9 mouse cellular contexts compared by ENCODE assay signal in genomic region chr1:88277818-88278511, GRCm38 (mm10). TPM values are rescaled to one million over a fixed set of nuclear protein-coding genes. Genes with fewer than 3 reads are reported as not detected.
DNase-seq lines count a peak whose midpoint lies in the region; ATAC-seq and TF ChIP-seq lines count a peak whose summit lies in the region.
"Had no signal": no experiment of that assay in that cellular context is flagged by ENCODE, and none has a peak within 500 bp of the region (broad histone marks: within the 10 kb centered on the region; RNA-seq: fewer than 3 reads in every experiment).

No protein-coding gene starts in this region.

- no peaks in the 10 kb centered on the region for H3K27me3 ChIP-seq in hindbrain, embryonic 13.5 days
- H3K27me3 ChIP-seq in midbrain, embryonic 10.5 days (ENCODE audit: low read depth, poor library complexity, severe bottlenecking) = no peaks in the 10 kb centered on the region

- TF ChIP-seq CTCF in gastrocnemius, adult 2 months (IDR thresholded peaks at IDR 0.05) = no peak

- peak overlapping the region; percentile 76 for H3K9ac ChIP-seq in hindbrain, embryonic 13.5 days

- DNase-seq in gastrocnemius, adult 2 months = peak; percentile 25
- DNase-seq in gastrocnemius, adult 8-10 months (ENCODE audit: low spot score in 2 of 2) = no peak
- peak; percentile 30 to 40 for DNase-seq in thymus, postnatal 36 days
- no peak for DNase-seq in thymus, postnatal 4 days
- no peak for DNase-seq in midbrain, embryonic 10.5 days (ENCODE audit: low spot score)
- DNase-seq in ovary, adult 18-20 months (ENCODE audit: low spot score) = no peak
- no peak for DNase-seq in urinary bladder, postnatal 10 days (ENCODE audit: low spot score)

- H3K4me2 ChIP-seq in hindbrain, embryonic 13.5 days = peak overlapping the region; percentile 54

- WGBS in hindbrain, embryonic 13.5 days = 67% methylated on average over 18 of the region's 18 CpGs
- 69% methylated on average over 18 of the region's 18 CpGs for WGBS in midbrain, embryonic 10.5 days

- peak overlapping the region; percentile 64 for H3K4me3 ChIP-seq in gastrocnemius, adult 2 months
- peak overlapping the region; percentile 47 for H3K4me3 ChIP-seq in hindbrain, embryonic 13.5 days
- H3K4me3 ChIP-seq in midbrain, embryonic 10.5 days = peak overlapping the region; percentile 57

- peaks cover 30% of the 10 kb centered on the region for H3K4me1 ChIP-seq in hindbrain, embryonic 13.5 days (replicated peaks)
- H3K4me1 ChIP-seq in midbrain, embryonic 10.5 days = peaks cover 20% of the 10 kb centered on the region

- peak; percentile 23 for ATAC-seq in hindbrain, embryonic 13.5 days (ENCODE audit: low FRiP score)

- peaks cover 20% of the 10 kb centered on the region for H3K36me3 ChIP-seq in hindbrain, embryonic 13.5 days
- peaks cover 31% of the 10 kb centered on the region for H3K36me3 ChIP-seq in midbrain, embryonic 10.5 days

- H3K9me3 ChIP-seq in hindbrain, embryonic 13.5 days = peaks cover 12% of the 10 kb centered on the region; the same call in 1 of the 2 replicates
- H3K9me3 ChIP-seq in midbrain, embryonic 10.5 days (replicated peaks) = peaks cover 55% of the 10 kb centered on the region

- intact Hi-C loops in gastrocnemius, adult 2 months (cut with DNase I) = no loop called here

- H3K27ac ChIP-seq in gastrocnemius, adult 2 months = peak overlapping the region; percentile 77
- peak overlapping the region; percentile 69 for H3K27ac ChIP-seq in hindbrain, embryonic 13.5 days
- peak overlapping the region; percentile 90 for H3K27ac ChIP-seq in midbrain, embryonic 10.5 days (replicated peaks)

RNA-seq across cellular contexts. Expression of gene Trpm8, which starts 0.5 kb away (rescaled TPM):
- not detected for total RNA-seq in gastrocnemius, adult 2 months (2021)
- total RNA-seq in gastrocnemius, adult 8-10 months (2022) = not detected
- polyA plus RNA-seq in hindbrain, embryonic 13.5 days (2015; fragmentation: Nextera tagmentation; extraction: Ambion mirVana) = 0.04 TPM in 1 of 2 replicates, not detected in the other
- polyA plus RNA-seq in midbrain, embryonic 10.5 days (2016; fragmentation: Nextera tagmentation; extraction: Ambion mirVana) = not detected in 2 replicates
- total RNA-seq: heart, postnatal 14 days had no signal

RNA-seq across cellular contexts. Expression of gene Hjurp, which starts 0.5 kb away (rescaled TPM):
- total RNA-seq in gastrocnemius, adult 2 months (2021) = 1 to 10 TPM; 6.1 to 6.6 TPM
- 1 to 10 TPM; 4.4 to 6.3 (median 4.7) TPM for total RNA-seq in gastrocnemius, adult 8-10 months (2022)
- 82.0 and 82.8 TPM in 2 replicates for polyA plus RNA-seq in hindbrain, embryonic 13.5 days (2015; fragmentation: Nextera tagmentation; extraction: Ambion mirVana)
- 213 and 222 TPM in 2 replicates for polyA plus RNA-seq in midbrain, embryonic 10.5 days (2016; fragmentation: Nextera tagmentation; extraction: Ambion mirVana)

RNA-seq across cellular contexts. Expression of gene Mroh2a, which starts 51.2 kb away (rescaled TPM):
- total RNA-seq in gastrocnemius, adult 2 months (2021) = not detected
- not detected for total RNA-seq in gastrocnemius, adult 8-10 months (2022)
- polyA plus RNA-seq in hindbrain, embryonic 13.5 days (2015; fragmentation: Nextera tagmentation; extraction: Ambion mirVana) = 0.66 and 0.79 TPM in 2 replicates
- 0.91 and 1.3 TPM in 2 replicates for polyA plus RNA-seq in midbrain, embryonic 10.5 days (2016; fragmentation: Nextera tagmentation; extraction: Ambion mirVana)

Comparison
In these comparisons a context has a peak if more than half of its experiments do, and no peak if none do; other contexts are left out.
1. DNase-seq: peak in gastrocnemius, adult 2 months (single experiment) and thymus, postnatal 36 days (2 of 2); none in gastrocnemius, adult 8-10 months (0 of 2), thymus, postnatal 4 days (single experiment), midbrain, embryonic 10.5 days (single experiment), ovary, adult 18-20 months (single experiment) and urinary bladder, postnatal 10 days (single experiment).
2. Peak in every context shown above with its lines, with median percentiles within 50 percentile points of each other: H3K27ac ChIP-seq and H3K4me3 ChIP-seq.